Mouse (Mus musculus) lung, adult 2 months (tissue): ENCODE data around the gene Mthfd1l.

ENCODE experiments used
- CTCF ChIP-seq: fragments of 200-500 bp; IDR thresholded peaks from 2 replicates; pipeline ENCODE4 v1.5.1; 2011; ENCODE audit warnings: mild to moderate bottlenecking, low read length, control low read depth; ENCODE audit not compliant: insufficient read depth
- POLR2A ChIP-seq: fragments of 200-500 bp; IDR thresholded peaks from 2 replicates; pipeline ENCODE4 v1.6.1; 2011; ENCODE audit warnings: low read depth, mild to moderate bottlenecking, control low read depth, low read length, borderline replicate concordance; ENCODE audit errors: extremely low read depth

DNA sequence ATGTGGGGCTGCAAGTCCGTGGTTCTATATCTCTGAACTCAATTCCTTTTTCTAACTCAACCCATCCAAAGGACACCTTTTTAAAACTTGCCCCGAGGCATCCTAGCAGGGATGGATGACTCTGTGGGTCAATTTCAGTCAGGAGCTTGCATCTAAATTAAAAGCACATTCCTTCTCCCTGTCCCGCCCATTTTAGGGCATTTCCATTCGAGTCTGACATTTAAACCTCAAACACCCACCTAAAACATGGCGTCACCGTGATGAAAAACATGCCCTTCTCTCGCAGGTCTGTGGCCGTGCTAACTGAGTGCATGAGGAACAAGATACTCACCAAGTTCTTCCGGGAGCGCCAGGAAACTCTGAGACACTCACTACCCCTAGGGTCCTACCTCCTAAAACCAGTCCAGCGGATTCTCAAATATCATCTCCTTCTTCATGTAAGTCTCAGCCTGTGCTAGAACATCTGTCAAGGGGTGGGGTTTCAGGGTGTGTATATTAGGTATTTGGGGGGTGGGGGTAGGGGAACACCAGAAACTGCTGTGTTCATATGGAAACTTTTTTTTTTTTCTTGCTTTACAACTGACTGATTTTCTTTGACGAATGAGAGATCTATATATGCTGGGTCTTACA, 39.5 kb upstream of the Mthfd1l start:
- TF ChIP-seq CTCF (no peak), POLR2A (no peak)
